Mouse (Mus musculus): ENCODE measurements around the gene Dcps. TPM values are rescaled to one million over a fixed set of nuclear protein-coding genes. Genes with fewer than 3 reads are reported as not detected.

The Dcps gene
- polyA plus RNA-seq, 1 experiment from 2014 or later = 85.6 TPM

DNA sequence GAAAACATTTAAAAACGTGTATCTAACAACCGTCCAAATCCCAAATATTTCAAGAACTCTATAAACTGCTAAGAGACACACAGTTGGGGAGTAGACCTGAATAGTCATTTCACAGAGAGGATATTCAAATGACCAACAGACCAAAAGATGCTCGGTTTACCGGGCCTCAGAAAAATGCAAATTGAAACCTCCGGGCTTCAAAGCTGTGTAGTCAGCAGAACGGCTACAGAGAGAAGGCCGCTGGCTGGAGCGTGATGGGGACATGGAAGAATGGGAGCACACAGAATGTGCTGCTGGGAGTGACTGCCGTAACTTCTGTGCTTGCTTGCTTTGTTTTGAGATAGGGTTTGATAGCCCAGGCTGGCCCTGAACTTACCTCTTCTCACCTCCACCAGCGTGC is 22.5 kb upstream of the Dcps start:
- no peak overlapping the region for H3K4me2 ChIP-seq (replicated peaks)

DNA sequence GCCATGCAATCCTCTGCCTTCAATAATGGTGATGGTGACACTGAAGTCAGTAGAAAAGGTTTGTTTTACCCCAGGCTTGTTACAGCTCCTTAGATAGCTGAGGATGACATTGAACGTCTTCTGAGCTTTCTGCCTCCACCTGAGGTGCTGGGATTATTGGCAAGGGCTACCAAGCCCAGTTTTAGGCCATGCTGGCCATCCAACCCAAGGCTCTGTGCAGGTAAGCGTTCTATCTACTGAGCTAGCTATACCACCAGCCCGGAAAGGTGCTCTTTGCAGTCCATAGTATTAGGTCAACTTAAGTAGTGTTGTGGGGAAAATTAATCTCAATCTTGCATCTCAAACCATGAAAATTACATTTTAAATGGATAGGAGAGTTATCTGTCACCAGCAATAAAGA is 21.8 kb upstream of the Dcps start:
- Histone ChIP-seq H3K27ac (replicated peaks) (no peak overlapping the region), H3K4me2 (replicated peaks) (no peak overlapping the region), H3K27me3 (no peaks in the 10 kb centered on the region), H3K9me3 (no peaks in the 10 kb centered on the region), H3K4me1 (peaks cover 16% of the 10 kb centered on the region), H3K4me3 (no peak overlapping the region), H3K36me3 (no peaks in the 10 kb centered on the region), H3K9ac (replicated peaks) (no peak overlapping the region)
- 92% methylated on average over 3 of the region's 3 CpGs for WGBS
- no peak for ATAC-seq (replicated peaks)

More for the DNA sequence above, 22.5 kb upstream of the Dcps start:
- ATAC-seq (replicated peaks) = no peak
- H3K4me1 ChIP-seq = peaks cover 16% of the 10 kb centered on the region
- H3K27me3 ChIP-seq = no peaks in the 10 kb centered on the region
- 76% methylated on average over 10 of the region's 10 CpGs for WGBS
- no peak overlapping the region for H3K4me3 ChIP-seq
- H3K27ac ChIP-seq (replicated peaks) = no peak overlapping the region
- no peak overlapping the region for H3K9ac ChIP-seq (replicated peaks)
- no peaks in the 10 kb centered on the region for H3K36me3 ChIP-seq
- H3K9me3 ChIP-seq = no peaks in the 10 kb centered on the region

DNA sequence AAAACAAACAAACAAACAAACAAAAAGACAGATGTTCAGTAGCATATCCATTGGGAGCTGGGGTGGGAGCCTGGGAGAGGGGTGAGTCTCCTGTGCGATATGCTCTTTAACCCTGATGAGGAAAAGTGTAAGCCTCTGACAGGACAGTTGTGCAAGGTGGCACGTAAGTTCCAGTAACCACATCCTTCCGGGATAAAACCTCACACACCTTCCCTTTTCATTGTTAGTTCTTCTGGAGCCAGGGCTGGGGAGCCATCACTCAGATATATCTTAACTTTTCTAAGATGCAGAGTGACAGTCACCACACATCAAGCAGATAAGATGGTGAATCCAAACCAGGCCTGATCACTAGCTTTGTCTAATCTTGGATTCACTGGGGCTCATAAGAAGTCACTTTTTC is 18.2 kb upstream of the Dcps start:
- Histone ChIP-seq H3K36me3 (no peaks in the 10 kb centered on the region), H3K4me1 (peaks cover 3% of the 10 kb centered on the region), H3K27ac (replicated peaks) (no peak overlapping the region), H3K9ac (replicated peaks) (no peak overlapping the region), H3K4me2 (replicated peaks) (no peak overlapping the region), H3K9me3 (no peaks in the 10 kb centered on the region), H3K27me3 (no peaks in the 10 kb centered on the region), H3K4me3 (no peak overlapping the region)
- 96% methylated on average over 3 of the region's 3 CpGs for WGBS
- no peak for ATAC-seq (replicated peaks)

DNA sequence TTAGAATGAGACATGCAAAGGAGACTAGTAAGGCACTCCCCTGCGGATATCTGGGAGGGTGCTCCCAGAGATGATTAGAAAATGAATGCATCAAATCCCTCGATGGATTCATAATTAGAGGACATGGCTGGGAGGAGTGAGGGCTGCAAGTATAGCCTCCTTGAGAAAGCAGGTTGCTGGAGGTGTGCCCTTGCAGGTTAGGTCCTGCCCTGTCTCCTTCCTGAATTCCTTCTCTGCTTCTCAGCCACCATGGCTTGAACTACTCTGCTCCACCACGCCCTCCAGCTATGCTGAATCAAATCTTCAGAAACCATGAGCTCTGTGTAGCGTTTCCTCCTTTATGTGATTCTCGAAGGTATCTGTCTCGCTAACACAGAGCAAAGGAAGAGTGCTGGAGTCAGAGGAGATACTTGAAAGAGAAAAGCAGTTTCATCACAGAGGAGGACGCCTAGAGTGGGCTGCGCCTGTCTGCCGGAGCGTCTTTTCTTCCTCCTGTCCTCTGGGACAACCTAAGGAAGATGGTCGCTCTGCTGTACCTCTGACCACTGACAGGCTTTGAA is 17.2 kb upstream of the Dcps start:
- Histone ChIP-seq H3K27ac (replicated peaks) (no peak overlapping the region), H3K4me2 (replicated peaks) (no peak overlapping the region), H3K4me1 (peaks cover 10% of the 10 kb centered on the region), H3K27me3 (no peaks in the 10 kb centered on the region), H3K9me3 (no peaks in the 10 kb centered on the region), H3K9ac (replicated peaks) (no peak overlapping the region), H3K36me3 (no peaks in the 10 kb centered on the region), H3K4me3 (no peak overlapping the region)
- WGBS = 85% methylated on average over 11 of the region's 11 CpGs
- ATAC-seq (replicated peaks) = no peak

DNA sequence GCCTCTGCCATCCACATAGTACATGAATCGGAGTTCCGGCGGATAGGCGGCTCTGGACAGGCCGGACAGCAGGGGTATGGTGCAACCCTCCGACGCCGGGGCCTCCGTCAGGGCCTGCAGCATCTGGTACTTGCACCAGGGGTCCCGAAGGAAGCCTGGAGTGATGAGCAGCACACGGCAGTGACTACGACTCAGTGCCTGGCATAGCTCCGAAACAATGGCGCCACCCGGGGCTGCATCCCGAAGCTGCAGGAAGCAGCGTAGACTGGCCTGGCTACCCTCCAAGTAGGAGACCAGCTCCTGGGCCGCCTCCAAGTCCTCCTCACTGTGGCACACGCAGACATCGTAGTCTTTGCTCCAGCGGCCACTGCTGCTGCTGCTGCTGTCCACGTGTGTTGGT is 12.8 kb upstream of the Dcps start:
- no peak overlapping the region for H3K4me3 ChIP-seq
- no peaks in the 10 kb centered on the region for H3K27me3 ChIP-seq
- no peaks in the 10 kb centered on the region for H3K9me3 ChIP-seq
- no peak overlapping the region; the same call in 1 of the 2 replicates for H3K27ac ChIP-seq (replicated peaks)
- peaks cover 10% of the 10 kb centered on the region for H3K4me1 ChIP-seq
- no peaks in the 10 kb centered on the region for H3K36me3 ChIP-seq
- H3K9ac ChIP-seq (replicated peaks) = no peak overlapping the region
- peak; percentile 68 for ATAC-seq (replicated peaks)
- H3K4me2 ChIP-seq (replicated peaks) = peak overlapping the region; percentile 4; the same call in 1 of the 2 replicates
- 55% methylated on average over 22 of the region's 22 CpGs for WGBS

DNA sequence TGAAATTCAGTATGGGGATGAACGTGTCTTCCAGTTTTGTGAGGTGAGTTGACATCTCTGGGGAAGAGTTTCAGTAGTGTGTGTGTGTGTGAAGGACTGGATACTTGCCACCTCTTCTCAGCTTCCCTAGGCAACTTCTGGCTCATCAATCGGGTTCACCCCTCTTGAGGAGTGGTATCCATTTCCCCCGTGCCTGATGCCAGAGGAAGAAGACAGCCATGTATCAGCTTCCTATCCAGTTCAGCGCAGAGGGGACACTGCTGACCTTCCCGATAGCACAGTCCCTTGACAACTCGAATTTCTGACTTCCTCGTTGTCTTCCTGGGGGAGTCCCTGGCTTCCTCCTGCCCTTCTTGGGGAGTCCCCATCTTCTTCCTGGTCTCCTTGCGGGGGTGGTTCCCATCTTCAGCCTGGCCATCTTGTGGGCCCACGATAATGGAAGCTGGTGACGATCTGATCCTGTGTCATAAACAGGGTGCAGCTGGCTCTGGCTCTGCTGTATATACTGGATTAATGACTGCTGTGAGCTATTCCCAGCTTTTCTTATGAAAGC is 11.6 kb upstream of the Dcps start:
- no peak overlapping the region for H3K9ac ChIP-seq (replicated peaks)
- no peak overlapping the region for H3K27ac ChIP-seq (replicated peaks)
- no peaks in the 10 kb centered on the region for H3K9me3 ChIP-seq
- no peaks in the 10 kb centered on the region for H3K27me3 ChIP-seq
- WGBS = 86% methylated on average over 10 of the region's 10 CpGs
- no peak for ATAC-seq (replicated peaks)
- H3K4me3 ChIP-seq = no peak overlapping the region
- H3K4me2 ChIP-seq (replicated peaks) = no peak overlapping the region
- H3K4me1 ChIP-seq = peaks cover 10% of the 10 kb centered on the region
- no peaks in the 10 kb centered on the region for H3K36me3 ChIP-seq

DNA sequence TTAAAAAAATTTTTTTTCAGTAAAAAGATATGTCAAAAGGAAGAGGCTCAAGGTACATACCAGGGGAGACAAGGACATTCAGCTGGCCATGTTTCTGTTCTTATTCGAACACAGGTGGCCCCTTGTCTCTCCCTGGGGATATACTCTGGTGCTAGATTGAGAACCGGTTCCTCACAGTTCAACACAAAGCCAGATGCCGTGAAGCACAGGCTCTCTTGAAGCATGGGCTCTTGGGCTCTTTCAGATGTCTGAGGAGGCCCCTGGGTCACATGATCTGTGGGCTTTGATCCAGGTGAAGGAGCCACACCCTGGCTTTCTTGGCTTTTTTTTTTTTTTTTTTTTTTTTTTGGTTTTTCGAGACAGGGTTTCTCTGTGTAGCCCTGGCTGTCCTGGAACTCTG is 10.6 kb upstream of the Dcps start:
- WGBS = 85% methylated on average over 4 of the region's 4 CpGs
- no peak overlapping the region for H3K4me3 ChIP-seq
- no peak overlapping the region for H3K4me2 ChIP-seq (replicated peaks)
- no peaks in the 10 kb centered on the region for H3K27me3 ChIP-seq
- no peaks in the 10 kb centered on the region for H3K36me3 ChIP-seq
- H3K9me3 ChIP-seq = no peaks in the 10 kb centered on the region
- H3K9ac ChIP-seq (replicated peaks) = no peak overlapping the region
- ATAC-seq (replicated peaks) = no peak
- H3K27ac ChIP-seq (replicated peaks) = no peak overlapping the region
- peaks cover 10% of the 10 kb centered on the region for H3K4me1 ChIP-seq

DNA sequence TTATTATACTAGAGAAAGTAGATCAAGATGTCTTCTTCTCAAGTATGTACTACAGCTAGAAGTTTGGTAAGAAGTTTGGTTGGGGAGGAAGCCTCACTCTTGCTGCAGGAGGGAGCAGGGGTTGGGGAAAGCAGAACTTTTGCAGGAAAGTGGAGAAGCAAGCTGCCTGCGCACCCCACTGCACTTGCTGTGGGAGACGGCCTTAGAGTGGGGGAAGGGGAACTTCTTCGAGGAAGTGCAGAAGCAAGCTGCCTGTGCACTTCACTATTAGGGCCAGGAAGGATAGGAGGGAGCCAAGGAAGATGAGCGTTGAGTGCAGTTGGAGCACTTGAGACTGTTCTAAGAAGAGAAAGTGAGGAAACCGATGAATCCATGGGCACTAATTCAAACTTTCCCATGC is 7.5 kb upstream of the Dcps start:
- Histone ChIP-seq H3K27ac (replicated peaks) (no peak overlapping the region), H3K4me1 (no peaks in the 10 kb centered on the region), H3K27me3 (no peaks in the 10 kb centered on the region), H3K9me3 (no peaks in the 10 kb centered on the region), H3K4me3 (no peak overlapping the region), H3K4me2 (replicated peaks) (no peak overlapping the region), H3K9ac (replicated peaks) (no peak overlapping the region), H3K36me3 (no peaks in the 10 kb centered on the region)
- WGBS = 73% methylated on average over 5 of the region's 5 CpGs
- ATAC-seq (replicated peaks) = no peak

DNA sequence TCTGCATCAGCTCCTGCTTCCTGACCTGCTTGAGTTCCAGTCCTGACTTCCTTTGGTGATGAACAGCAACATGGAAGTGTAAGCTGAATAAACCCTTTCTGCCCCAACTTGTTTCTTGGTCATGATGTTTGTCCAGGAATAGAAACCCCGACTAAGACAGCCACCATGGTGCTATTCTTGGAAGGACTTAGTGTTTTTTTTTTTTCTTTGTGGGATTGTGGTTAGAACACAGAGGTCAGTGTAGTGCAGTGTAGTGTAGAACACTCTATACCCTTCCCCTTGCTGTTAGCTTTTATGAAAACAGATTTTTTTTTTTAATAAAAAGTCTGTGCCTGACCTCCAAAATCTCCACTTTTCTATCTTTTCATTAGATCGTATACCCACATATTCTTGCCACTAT is 7.0 kb upstream of the Dcps start:
- Histone ChIP-seq H3K27ac (replicated peaks) (no peak overlapping the region), H3K4me3 (no peak overlapping the region), H3K27me3 (no peaks in the 10 kb centered on the region), H3K36me3 (no peaks in the 10 kb centered on the region), H3K4me1 (no peaks in the 10 kb centered on the region), H3K9ac (replicated peaks) (no peak overlapping the region), H3K9me3 (no peaks in the 10 kb centered on the region), H3K4me2 (replicated peaks) (no peak overlapping the region)
- WGBS = 82% methylated on average over 2 of the region's 2 CpGs
- no peak for ATAC-seq (replicated peaks)

DNA sequence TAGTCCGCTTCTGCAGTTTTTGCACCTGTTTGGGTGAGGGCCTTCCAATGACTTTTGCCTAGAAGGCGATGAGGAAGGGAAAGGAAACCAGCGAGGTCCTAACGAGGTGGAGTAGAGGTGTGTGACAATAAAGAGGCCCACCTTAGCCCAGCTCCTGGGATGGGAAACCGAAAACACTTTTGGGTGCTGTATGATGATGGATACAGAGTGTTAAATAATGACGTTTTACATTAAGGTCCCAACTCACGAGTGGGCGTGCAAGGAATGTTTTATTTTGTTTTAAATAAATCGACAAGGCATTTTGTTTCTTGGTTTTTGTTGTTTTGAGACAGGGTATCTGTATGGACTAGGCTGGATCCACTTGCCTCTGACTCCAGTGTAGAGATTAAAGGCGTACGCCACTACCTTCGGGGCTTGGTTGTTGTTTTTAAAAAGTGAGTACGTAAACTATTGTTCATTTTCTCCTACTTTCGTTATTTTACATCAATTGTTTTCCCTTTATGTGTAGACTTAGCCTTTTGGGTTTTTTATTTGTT is 331 bp upstream of the Dcps start:
- Histone ChIP-seq H3K9ac (replicated peaks) (peak overlapping the region; percentile 80), H3K9me3 (no peaks in the 10 kb centered on the region), H3K36me3 (no peaks in the 10 kb centered on the region), H3K27me3 (no peaks in the 10 kb centered on the region), H3K27ac (replicated peaks) (peak overlapping the region; percentile 98), H3K4me2 (replicated peaks) (peak overlapping the region; percentile 80), H3K4me3 (peak overlapping the region; percentile 84), H3K4me1 (peaks cover 13% of the 10 kb centered on the region)
- ATAC-seq (replicated peaks) = peak; percentile 42; the same call in 1 of the 2 replicates
- 47% methylated on average over 14 of the region's 14 CpGs for WGBS

DNA sequence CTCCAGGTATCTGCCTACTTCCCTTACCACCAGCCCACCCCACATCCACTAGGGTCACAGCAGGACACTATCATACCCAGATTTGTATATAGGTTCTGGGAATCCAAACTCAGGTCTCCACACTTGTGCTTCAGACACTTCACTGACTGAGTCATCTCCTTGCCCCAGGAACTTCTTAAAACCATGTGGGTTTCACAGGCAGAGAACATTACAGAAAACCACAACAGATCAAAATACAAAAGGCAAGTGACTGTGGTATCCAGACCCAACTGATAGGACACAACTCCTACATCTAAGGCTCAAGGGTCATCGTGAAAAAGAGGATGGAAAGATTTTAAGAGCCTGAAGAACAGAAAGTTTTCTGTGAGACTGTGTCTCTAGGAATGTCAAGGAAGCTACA is 2.5 kb downstream of the Dcps start:
- no peak for ATAC-seq (replicated peaks)
- H3K36me3 ChIP-seq = no peaks in the 10 kb centered on the region
- no peak overlapping the region for H3K4me3 ChIP-seq
- WGBS = 93% methylated on average over 1 of the region's 1 CpGs
- H3K4me2 ChIP-seq (replicated peaks) = no peak overlapping the region
- H3K4me1 ChIP-seq = peaks cover 13% of the 10 kb centered on the region
- no peak overlapping the region for H3K9ac ChIP-seq (replicated peaks)
- H3K9me3 ChIP-seq = no peaks in the 10 kb centered on the region
- H3K27ac ChIP-seq (replicated peaks) = no peak overlapping the region
- H3K27me3 ChIP-seq = no peaks in the 10 kb centered on the region

DNA sequence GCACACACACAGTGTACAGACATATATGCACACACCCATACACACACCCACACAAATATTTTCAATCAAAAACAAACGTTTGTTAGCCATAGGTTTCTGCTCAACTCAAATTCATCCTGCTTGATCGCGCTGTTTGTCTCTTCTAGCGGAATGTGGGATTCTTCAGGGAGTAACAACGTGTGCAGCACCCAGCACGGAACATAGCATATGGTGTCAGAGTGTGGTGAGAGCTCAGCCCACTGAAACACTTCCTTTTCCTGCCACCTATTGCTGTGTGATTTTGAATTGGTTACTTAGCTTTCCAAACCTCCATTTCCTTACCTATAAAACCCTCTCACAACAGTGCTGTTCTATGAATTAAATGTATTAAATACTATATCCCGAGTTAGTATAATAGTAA is 5.8 kb downstream of the Dcps start:
- H3K9me3 ChIP-seq = no peaks in the 10 kb centered on the region
- H3K4me3 ChIP-seq = no peak overlapping the region
- H3K27me3 ChIP-seq = no peaks in the 10 kb centered on the region
- H3K4me2 ChIP-seq (replicated peaks) = no peak overlapping the region
- no peaks in the 10 kb centered on the region for H3K36me3 ChIP-seq
- no peak for ATAC-seq (replicated peaks)
- peaks cover 16% of the 10 kb centered on the region for H3K4me1 ChIP-seq
- H3K9ac ChIP-seq (replicated peaks) = no peak overlapping the region
- 92% methylated on average over 7 of the region's 7 CpGs for WGBS
- H3K27ac ChIP-seq (replicated peaks) = no peak overlapping the region
